Mouse (Mus musculus) cerebellum, adult 11 months (tissue): ENCODE data around the gene Atpaf1.

Experiments
- DNase-seq: peaks from one replicate; pipeline ENCODE4 v3.0.0; 2022

The Atpaf1 gene

GRCm38 (mm10) chr4:115784769-115785510, at the start of gene Atpaf1:
Gene Atpaf1, plus strand, starts transcription at chr4:115784812.
- DNase-seq = peak; percentile 72

DNA sequence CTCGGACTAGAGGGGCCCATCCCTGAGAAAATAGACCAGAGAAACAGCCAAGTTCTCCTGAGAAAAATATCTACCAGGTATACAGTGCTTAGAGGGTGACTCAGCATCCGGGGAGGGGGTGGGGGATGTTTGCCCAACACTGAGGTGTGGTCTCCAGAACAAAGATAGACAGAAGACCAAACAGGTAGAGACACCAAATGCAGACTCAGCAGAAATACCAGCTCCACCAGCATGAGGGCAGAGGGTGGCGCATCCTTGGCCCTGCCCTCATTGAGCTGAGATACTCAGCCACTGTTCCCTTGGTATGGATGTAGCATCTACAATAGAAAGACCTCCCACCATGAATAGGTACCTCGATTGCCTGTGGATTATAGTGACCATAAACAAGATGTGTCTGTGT, 49.7 kb upstream of the Atpaf1 start:
- no peak for DNase-seq

- peak; percentile 97 for DNase-seq
Measured at GRCm38 (mm10) chr4:115737551-115738041, 47.0 kb upstream of the Atpaf1 start, which contains the start of gene Efcab14. Gene Efcab14, plus strand, starts transcription at chr4:115737744.

GRCm38 (mm10) chr4:115738481-115738985, 46.1 kb upstream of the Atpaf1 start:
- no peak for DNase-seq

DNA sequence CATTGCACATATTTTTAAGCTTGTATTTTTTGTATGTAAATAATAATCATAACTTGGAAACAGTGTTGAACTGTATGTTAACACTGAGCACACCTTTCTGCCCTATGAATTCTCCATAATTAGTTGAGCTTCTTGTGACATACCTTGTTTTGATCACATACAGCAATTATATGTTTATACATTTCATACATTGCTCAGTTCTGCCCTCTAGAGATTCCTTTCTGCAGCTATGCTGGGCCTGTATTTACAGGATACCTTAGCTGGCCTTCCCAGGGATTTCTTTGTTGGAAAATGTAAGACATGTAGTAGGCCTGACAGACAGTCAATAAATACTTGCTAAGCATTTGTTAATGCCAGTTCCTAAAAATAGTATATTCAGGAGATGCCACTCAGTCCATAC, 42.0 kb upstream of the Atpaf1 start:
- DNase-seq = no peak

DNA sequence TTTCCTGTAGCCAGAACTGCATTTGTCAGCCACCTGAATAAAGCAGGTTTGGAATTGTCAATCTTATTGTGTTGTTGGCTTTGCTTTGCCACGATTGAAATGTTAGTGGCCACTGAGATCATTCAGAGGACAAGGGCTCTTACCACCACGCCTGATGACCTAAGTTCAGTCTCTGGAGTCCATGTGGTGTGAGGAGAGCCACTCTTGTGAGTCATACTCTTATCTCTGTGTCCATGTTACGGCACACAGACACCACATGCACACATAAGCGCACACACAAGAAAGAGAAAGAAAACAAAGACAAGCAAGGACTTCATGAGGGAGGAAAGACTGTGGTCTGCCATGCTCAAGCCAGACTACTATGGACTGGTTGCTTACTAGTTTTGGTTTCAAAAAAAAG, 41.5 kb upstream of the Atpaf1 start:
- no peak for DNase-seq

DNA sequence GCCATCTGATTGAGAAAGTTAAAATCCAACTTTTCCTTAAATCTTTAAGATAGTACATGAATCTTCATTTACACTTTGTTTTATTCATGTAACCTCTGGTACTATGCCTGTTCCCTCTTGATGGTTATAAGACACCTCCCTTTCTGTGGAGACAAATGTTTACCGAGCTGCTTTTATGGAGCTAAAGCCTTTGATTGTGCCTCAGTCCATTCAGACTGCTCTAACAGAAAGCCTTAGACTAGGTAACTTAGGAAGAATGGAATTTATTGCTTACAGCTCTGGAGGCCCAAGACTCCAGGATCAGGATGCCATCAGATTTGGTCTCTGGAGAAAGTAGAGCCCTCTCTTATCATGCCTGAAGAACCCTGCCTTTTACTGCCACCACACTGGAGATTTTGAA, 36.4 kb upstream of the Atpaf1 start:
- no peak for DNase-seq

- DNase-seq = no peak
Measured at GRCm38 (mm10) chr4:115749336-115749735, 35.3 kb upstream of the Atpaf1 start.

DNA sequence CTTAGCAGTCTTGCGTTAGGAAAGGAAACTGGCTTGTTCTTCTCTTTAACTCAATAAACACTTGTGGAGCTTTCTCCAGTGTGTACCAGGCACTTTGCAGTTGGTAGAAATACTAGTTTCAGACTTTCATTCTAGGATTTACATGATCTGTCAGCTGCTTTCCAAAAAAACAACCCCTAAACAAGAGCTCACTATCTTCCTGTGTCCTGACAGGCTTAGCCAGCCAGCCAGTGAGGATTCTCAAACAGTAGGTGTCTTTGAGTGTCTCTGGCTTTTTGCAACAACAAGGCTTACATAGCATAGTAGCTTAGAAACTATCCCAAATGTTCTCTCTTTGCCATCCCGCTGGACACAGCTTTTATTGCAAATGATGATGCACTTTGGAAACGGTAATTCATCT, 30.5 kb upstream of the Atpaf1 start:
- no peak for DNase-seq

DNA sequence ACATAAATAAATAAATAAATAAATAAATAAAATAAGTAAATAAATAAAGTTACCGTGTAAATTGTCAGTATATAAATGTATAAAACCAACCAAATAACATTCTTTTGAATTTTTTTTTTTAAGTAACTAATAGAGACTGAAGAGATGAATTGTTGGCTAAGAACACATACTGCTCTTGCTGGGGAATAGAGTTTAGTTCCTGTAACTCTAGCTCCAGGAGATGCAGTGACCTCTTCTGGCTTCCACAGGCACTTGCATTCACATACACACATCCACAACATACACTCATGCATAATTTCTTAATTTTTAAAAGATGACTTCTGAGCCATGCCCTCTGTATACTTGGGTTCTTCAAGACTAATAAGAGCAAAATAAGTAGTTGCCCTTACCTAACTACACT, 29.8 kb upstream of the Atpaf1 start:
- no peak for DNase-seq

DNA sequence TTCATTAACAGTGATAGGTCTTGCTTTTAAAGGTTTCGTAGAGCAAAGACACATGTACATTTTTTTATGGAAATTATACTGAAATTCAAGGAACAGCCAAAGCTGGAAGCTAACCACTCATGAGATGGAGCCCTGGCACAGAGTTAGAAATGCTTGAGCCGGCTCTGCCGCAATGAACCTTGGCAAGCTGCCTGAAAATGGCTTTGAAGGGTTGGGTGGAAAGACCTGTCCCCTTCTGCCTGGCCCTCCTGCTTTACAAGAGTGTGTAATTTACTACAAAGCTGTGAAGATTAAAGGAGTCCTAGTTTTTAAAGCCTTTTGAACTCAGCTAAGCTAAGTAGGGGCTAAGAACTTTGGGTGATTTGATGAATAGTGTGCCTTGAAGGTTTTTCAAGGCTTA, 23.4 kb upstream of the Atpaf1 start:
- no peak for DNase-seq

- DNase-seq = no peak
Measured at GRCm38 (mm10) chr4:115764581-115764980, 20.0 kb upstream of the Atpaf1 start.

DNA sequence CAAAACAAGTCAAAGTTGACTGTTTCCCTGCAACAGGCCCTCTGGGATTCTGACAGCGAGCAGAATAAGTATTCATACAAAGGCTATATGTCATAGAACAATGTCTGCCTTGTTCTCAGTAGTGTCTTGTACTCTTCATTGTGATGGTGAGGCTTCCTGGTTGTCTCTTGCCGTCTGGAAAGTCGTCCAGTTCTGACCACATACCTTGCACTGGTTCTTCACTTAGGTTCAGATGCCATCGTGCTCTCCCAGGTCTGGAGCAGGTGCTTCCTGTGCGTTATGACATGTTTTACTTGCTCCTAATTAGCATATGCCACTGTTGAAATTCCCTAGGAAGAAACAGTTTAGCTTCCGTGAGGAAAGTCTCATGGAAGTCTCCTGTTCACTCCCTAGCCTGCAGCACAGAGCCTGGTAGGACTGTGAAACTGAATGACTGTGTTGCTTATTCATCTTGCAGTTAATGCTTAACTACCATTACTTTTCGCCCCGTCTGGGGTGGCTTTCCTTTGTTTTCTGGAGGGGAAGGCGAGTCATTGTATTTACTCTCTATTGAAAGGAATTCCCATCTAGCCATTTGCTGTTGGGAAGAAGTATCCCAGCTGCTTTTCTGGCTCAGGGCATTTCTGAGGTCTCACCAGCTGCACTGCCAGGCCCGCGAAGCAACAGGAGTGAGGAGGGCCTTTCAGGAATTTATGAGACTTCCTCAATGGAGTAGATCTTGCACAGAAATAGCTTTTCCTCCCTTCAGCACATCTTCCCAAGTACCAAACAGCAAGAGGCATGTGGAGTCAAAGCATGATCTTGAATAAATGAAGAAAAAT, 16.8 kb upstream of the Atpaf1 start:
- DNase-seq = no peak

DNA sequence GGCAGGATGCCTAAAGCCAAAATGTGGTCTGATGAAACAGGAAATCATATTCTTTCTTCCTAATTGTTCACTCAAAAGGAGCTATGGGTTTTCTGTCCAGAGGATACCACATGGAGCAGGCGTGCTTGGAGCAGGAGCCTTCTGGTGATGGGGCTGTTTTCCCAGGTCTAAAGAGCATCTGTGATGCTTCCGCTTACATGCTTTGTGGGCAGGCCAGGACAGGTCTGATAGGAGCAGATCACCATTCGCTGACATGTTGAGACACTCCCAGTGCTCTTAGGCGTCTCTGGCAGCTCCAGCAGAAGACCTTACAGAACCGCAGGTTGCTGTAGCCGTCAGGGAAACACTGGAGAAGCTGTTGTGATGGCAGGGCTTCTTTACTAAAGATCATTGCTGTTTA, 9.6 kb upstream of the Atpaf1 start:
- no peak for DNase-seq

DNA sequence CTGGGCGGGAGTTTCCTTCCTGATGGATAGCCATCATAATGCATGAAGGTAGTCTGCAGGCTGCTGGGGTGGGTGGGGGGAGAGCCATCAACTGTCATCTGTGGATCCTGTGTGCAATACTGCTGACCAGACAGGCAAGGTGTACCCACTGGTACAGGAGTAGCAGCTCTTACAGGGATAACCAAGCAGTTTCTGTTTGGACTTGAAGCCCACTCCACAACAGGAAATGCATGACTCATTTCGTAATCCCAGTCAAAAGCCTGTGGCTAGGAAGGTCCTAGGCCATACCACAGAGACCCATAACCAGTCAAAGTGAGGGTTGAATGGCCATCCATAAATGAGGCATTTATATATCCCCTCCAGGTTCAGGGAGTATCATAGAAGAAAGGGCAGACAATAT, 7.0 kb upstream of the Atpaf1 start:
- no peak for DNase-seq

DNA sequence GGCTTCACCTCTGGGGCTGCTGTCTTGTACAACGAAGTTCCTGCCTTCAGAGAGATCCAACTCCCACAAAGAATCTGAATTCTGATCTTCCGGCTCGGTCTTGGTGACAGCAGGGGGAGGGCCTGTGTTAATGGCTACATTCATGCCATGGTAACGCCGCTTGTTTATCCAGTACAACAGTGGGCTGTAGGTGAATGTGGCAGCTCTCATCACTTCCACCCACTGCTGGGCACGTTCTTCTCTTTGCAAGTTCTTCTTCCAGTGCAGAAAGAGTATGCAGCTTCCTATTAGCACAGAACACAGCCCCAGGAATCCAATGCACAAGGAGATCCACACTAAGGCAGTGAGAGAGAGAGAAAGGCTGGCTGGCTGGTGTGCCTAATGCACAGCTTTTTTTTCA, 4.3 kb upstream of the Atpaf1 start:
- DNase-seq = no peak

DNA sequence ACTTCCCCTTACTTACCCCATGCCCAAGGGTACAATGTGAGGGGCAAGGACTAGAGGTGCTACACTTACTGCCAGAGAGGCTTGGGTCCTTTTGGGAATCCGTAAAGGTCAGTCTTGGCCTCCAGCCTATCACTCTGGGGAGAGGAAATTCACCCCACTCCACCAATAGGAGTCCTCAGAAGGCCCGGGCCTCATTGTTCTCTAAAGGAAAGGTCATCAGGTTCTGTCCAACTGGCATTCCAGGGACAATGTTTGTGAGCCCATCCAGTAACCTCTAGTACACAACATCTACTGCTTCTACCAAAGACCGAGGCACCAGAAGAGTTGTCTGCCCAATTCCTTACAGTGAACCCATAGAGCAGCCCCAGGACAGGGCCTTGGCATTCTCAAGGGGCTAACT, 3.7 kb upstream of the Atpaf1 start, which contains the start of gene Tex38:
Gene Tex38 (minus strand): TSS at position 101 of the 400 bp plus-strand sequence.
- no peak for DNase-seq

DNA sequence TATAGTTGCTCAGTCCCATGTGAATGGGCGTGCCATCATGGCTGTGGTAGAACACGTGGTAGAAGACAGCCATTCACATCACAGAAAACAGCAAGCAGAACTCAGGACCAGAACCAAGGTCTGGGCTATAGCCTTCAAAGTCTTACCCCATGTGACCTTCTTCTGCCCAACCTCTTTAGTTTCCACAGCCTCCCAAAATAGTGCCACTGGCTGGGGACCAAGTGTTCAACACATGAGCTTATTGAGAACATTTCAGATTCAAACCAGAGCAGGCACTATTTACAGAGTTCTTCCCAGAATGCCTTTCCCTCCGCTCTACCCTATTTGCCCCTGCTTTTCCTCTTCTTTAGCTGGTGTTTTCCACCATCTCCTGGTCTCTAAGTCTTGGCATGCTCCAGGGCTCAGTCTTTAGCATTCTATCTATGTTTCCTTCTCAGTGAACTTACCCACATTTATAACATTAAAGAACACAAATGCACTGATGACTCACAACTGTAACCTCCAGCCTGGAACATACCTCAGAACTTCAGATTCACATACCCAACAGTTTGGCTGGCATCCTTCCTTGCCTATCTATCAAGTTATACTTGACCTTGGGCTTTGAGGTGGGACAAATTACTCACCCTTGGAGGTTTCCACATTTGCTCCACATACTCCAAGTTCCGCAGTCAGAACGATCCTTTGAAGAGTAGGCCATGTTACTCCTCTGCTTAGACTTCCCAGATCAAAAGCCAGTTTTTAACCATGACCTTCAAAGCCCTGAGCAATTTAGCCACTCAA, 2.4 kb upstream of the Atpaf1 start:
- no peak for DNase-seq

GRCm38 (mm10) chr4:115785511-115786034, 961 bp downstream of the Atpaf1 start:
- no peak for DNase-seq

DNA sequence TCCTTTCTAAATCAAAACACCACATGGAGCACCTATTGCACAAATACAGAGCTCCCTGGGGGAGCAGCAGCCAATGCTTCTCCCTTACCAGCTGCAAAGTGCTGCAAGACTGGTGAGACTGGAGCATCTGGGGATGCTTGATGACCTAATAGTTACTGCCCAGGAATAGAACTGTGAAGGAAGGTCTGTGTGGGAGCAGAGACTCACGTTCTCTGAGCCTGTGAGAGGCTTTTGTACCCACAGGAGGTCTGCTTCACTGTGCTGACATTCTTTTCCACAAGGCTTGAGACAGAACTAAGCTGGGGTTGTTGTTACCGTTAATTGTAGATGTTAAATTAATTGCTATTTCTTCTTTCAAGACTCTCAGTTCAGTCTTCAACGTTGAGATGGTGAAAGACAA, 6.3 kb downstream of the Atpaf1 start:
- DNase-seq = no peak

- DNase-seq = no peak
Measured at GRCm38 (mm10) chr4:115795360-115795759, 10.7 kb downstream of the Atpaf1 start.

DNA sequence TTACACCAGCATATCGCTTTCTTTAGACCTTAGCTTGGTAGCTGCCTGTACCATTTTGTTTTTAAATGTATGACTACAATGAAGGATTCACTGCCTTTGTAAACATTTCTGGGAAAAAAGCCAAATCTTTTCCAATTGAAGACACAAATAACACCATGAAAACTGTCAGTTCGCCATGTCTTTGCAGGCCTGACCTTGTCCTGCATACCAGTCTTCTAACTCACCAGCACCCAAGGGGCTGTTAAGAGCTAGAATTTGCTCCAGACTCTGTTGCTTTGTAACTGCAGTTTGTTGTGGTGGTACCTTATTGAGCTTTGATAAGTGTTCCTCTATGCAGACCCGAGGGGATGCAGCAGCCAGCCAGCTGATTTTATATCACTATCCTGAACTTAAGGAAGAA, 15.4 kb downstream of the Atpaf1 start:
- no peak for DNase-seq

DNA sequence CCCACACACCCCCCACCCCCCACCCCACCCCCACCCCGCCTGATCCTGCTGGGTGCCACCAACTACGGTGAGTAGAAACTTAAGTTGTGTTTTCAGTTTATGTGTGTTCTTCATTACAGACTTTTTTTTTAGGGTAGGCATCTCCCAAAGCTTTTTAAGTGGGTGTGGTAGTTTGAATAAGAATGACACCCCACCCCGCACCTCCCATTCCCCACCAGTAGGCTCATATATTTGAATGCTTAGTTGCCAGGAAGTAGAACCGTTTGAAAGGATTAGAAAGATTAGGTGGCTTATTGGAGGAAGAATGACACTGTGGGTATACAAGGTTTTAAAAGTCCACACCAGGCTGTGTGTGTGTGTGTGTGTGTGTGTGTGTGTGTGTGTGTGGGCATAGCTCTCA, 27.7 kb downstream of the Atpaf1 start:
- no peak for DNase-seq
